Mouse (Mus musculus): Measurements from ENCODE around the gene Ccng2.

DNA sequence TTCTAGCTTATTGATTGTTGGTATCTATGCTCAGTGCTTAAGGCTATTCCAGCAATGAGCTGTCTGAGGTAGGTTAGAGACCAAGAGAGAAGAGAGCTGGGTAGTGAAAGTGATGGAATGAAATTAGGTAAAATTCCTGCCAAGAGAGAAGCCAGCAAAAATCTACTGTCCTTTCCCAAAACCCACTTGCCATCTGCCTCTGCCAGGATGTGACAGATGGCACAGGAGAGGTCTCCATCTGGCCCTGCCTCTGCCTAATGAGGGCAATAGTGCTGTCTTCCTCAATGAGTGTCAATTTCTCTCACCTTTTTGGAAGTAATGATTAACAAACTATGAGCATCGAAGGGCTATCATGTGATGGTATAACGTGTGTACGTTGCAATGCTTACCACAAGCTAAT is 31.2 kb upstream of the Ccng2 start:
- TF ChIP-seq CTCF (IDR thresholded peaks at IDR 0.05) (no peak), EP300 (IDR thresholded peaks at IDR 0.05) (no peak)

All from lung, postnatal 0 days (tissue).